Mouse (Mus musculus): ENCODE results near the gene Taf1d.

DNA sequence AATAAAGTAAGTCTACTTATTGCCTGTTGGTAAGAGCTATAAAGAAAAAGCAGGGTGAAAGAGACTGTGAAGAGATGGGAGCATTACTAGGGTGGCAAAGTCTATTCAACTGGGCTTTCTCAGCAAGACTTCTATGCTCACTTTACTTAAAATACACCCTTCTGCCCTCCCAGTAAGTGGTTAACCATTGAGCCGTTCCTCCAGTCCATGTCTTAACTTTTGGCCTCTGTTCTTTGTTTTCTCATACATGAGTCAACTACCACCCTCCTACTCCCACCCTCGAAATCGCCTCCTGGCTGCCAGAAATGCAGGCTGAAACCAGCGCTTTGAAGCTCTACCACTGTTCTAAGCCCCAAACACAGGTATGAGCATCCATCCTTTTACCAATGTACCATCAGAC is 31.8 kb downstream of the Taf1d start:
- TF ChIP-seq POLR2A (IDR thresholded peaks at IDR 0.05; ENCODE audit: borderline replicate concordance, extremely low read depth, insufficient read depth, insufficient read length, poor library complexity, severe bottlenecking) (no peak), CTCF (IDR thresholded peaks at IDR 0.05; ENCODE audit: borderline replicate concordance, extremely low read depth, insufficient read depth, insufficient read length) (no peak)
